Mouse (Mus musculus) adrenal gland (tissue): ENCODE data around the gene Bcat1.

Source experiments
- intact Hi-C: fragments of 180-260 bp; cut with DNase I; formaldehyde crosslinking; loops from one replicate; pipeline ENCODE4 v1.15.1; 2025

Gene Bcat1

GRCm38 (mm10) chr6:145014944-145015343, 61.0 kb downstream of the Bcat1 start:
- intact Hi-C loops = no loop called here

GRCm38 (mm10) chr6:145012699-145013098, 63.3 kb downstream of the Bcat1 start:
- intact Hi-C loops = no loop called here

- intact Hi-C loops = no loop called here
These were observed 64.8 kb downstream of the Bcat1 start for GRCm38 (mm10) chr6:145011141-145011540.

GRCm38 (mm10) chr6:145009859-145010818, 65.8 kb downstream of the Bcat1 start:
- intact Hi-C loops = no loop called here

- intact Hi-C loops = no loop called here
These were observed 72.5 kb downstream of the Bcat1 start for GRCm38 (mm10) chr6:145003459-145003858.

GRCm38 (mm10) chr6:145002094-145002936, 73.7 kb downstream of the Bcat1 start:
- intact Hi-C loops = no loop called here

- intact Hi-C loops = no loop called here
These were observed 74.5 kb downstream of the Bcat1 start for GRCm38 (mm10) chr6:145001493-145001892.

GRCm38 (mm10) chr6:144997229-144997628, 78.8 kb downstream of the Bcat1 start:
- intact Hi-C loops = no loop called here

GRCm38 (mm10) chr6:144992111-144992510, 83.9 kb downstream of the Bcat1 start:
- intact Hi-C loops = no loop called here

GRCm38 (mm10) chr6:144989193-144989592, 86.8 kb downstream of the Bcat1 start:
- intact Hi-C loops = no loop called here

- intact Hi-C loops = no loop called here
These were observed 88.3 kb downstream of the Bcat1 start for GRCm38 (mm10) chr6:144987676-144988075.

- intact Hi-C loops = no loop called here
These were observed 88.8 kb downstream of the Bcat1 start for GRCm38 (mm10) chr6:144987216-144987615.

GRCm38 (mm10) chr6:144984221-144984620, 91.8 kb downstream of the Bcat1 start:
- intact Hi-C loops = no loop called here

GRCm38 (mm10) chr6:144982093-144982492, 93.9 kb downstream of the Bcat1 start:
- intact Hi-C loops = no loop called here

GRCm38 (mm10) chr6:144972351-144972750, 103.6 kb downstream of the Bcat1 start:
- intact Hi-C loops = no loop called here

- intact Hi-C loops = no loop called here
These were observed 105.1 kb downstream of the Bcat1 start for GRCm38 (mm10) chr6:144970900-144971299.

- intact Hi-C loops = no loop called here
These were observed 108.4 kb downstream of the Bcat1 start for GRCm38 (mm10) chr6:144967536-144967935.

GRCm38 (mm10) chr6:144964205-144964604, 111.8 kb downstream of the Bcat1 start:
- intact Hi-C loops = no loop called here

- intact Hi-C loops = no loop called here
These were observed 112.8 kb downstream of the Bcat1 start for GRCm38 (mm10) chr6:144963156-144963555.

- intact Hi-C loops = no loop called here
These were observed 114.0 kb downstream of the Bcat1 start for GRCm38 (mm10) chr6:144962013-144962354.

- intact Hi-C loops = no loop called here
These were observed 114.6 kb downstream of the Bcat1 start for GRCm38 (mm10) chr6:144961253-144962012.
